Mouse (Mus musculus) cerebellum, postnatal 36 days (tissue): ENCODE measurements around the gene Neurl1a.

Source experiments
- DNase-seq, 2 experiments: peaks; one replicate each; pipeline ENCODE4 v3.0.0; 2021 to 2022; ENCODE audit warnings: mixed read lengths in 2 of 2

The Neurl1a gene

GRCm38 (mm10) chr19:47168223-47168622, 10.4 kb upstream of the Neurl1a start:
- DNase-seq, result no peak

- DNase-seq, result peak; percentile 86 to 92
Observed at GRCm38 (mm10) chr19:47168793-47169412, 9.7 kb upstream of the Neurl1a start.

DNA sequence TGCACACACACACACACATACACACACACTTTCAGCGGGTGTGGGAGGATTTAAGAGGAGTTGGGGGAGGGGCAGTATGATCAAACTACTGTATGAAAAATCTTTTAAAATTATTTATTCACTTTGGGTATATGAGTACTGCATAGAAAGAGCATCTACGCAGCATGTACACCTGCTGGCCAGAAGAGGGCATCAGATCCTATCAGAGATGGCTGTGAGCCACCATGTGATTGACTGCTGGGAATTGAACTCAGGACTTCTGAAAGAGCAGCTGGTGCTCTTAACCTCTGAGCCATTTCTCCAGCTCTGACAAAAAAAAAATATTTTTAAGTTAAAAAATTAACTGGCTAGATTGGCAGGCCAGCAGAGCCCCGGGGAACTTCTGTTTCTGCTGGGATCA, 4.1 kb upstream of the Neurl1a start:
- peak; percentile 37 to 54 for DNase-seq

DNA sequence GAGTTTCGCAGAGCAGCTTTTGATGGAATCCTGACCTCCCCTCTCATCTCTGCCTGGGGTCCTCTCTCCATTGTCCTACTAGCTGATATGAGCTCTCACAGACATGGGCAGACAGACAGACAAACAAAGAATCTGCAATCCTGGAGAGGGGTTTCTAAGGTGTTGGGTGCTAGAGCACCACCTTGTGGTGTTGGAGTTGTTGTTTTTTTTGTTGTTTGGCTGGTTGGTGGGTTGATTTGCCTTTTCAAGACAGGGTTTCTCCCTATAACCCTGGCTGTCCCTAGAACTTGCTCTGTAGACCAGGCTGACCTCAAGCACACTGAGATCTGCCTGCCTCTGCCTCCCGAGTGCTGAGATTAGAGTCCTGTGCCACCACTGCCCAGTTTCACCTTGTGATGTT, 3.1 kb upstream of the Neurl1a start:
- no peak for DNase-seq

- no peak for DNase-seq
Observed at GRCm38 (mm10) chr19:47176916-47177505, 1.6 kb upstream of the Neurl1a start.

DNA sequence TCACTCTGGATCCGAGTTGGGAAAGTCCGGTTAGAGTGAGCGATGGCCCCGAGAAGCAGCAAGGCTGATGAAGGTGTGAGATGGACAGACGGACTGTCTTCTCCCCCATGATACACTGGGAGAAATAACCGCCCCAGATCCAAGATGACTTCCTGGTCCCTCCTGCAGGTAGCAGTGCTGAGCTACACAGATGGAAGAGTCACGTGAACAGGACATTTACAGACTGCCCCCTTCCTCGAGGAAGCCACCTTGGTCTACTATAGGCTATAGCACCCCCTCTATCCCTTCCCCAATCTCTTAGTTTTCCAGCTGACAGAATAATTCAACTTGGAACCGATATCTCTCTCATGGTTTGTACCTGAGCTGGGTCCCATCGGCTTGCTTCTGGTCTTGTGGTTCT, 619 bp upstream of the Neurl1a start:
- DNase-seq, result peak; percentile 69 to 70

GRCm38 (mm10) chr19:47179272-47179809, 721 bp downstream of the Neurl1a start:
- peak; percentile 62 to 65 for DNase-seq

DNA sequence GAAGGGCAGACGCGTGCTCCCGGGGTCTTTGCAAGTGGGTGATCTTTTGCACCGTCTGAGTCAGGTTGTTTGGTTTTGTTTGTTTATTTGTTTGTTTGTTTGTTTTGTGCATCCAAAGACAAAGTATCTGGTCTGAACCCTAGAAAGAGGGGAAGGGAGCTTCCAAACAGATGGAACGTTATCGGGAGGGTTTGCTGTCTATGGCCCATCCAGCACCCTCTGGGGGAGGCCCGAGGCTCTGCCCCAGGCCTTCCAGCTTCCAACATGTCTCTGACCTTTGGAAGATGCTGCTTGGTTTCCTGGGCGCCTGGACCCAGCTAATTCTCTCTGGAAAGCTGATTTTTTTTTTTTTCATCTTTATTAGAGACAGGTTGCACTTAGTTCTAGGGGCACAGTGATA, 1.4 kb downstream of the Neurl1a start:
- DNase-seq, result peak; percentile 31 to 39

- no peak for DNase-seq
Observed at GRCm38 (mm10) chr19:47184221-47184620, 5.6 kb downstream of the Neurl1a start.

DNA sequence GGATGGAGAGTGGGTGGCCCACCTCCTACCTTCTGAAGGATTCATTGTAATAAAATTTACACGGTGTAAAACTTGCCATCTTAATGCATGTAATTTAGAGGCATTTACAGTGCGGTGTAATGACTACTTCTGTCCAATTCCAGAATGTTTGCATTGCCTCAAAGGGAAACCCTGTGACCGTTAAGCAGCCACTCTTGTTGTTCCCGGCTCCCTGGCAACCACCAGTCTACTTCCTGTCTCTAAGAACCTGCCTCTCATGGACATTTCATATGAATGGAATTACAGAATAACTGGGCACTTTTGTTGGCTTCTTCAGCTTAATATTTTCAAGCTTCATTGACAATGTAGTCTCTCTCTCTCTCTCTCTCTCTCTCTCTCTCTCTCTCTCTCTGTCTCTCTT, 6.1 kb downstream of the Neurl1a start:
- no peak for DNase-seq

DNA sequence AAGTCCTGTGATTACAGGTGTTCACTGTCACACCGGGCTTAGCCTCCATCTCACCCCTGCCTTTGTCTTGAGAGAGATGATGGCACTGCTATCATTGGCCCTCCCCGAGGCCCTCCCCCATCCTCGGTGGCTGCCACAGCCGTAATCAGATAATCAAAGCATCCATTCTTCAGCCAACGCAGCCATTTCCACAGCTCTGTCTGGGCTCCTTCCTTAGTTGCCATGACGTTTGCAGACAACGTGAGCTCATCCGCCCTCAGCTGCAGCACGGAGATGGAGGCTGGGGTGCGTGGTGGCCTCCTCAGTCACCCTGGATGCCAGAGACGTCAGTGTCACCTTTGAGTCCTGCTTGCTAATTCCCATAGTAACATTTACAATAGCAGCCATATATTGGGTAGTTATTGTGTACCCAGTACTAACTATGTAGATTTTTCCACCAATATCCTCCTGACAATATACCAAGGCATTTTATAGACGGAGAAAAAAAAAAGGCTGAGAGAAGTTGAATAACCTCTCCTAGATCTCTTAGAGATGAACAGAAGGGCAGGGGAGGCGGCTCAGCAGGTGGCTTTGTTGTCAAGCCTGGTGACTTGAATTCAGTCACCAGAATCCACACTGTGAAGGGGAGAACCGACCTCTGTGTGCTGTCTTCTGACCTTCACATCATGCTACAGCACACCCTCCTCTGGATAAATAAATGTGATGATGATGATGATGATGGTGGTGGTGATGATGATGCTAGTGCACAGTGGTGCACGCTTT, 8.1 kb downstream of the Neurl1a start:
- DNase-seq, result peak in 1 of 2 experiments; percentile 60

DNA sequence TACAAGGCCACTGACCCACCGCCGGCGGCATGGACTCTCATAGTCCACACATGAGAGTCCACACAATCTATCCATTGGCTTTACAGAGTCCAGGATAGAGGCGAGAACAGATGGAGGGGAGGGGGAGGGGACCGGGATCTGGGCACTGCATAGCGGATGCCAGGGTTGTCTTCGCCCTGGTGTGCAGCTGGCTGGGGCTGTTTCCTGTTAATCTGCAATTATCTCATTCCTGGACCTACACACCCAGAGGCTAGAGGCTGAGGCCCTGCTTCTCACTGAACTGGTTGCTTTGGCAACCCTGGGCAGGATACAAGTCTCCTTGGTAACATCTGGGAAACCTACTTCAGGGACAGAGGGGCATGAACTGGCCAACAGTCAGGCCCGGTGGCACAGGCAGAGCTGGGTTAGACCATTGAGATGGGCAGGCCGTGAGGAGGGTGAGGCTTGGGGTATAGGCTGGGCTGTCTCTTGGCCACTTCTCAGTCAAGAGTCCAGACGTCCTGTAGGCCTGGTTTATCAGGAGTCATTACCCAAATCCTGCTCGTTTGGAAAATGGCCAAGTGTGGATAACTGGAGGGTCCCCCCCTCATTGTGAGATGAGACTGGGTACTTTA, 10.0 kb downstream of the Neurl1a start:
- peak; percentile 63 to 75 for DNase-seq

- DNase-seq, result peak in 1 of 2 experiments; percentile 40
Observed at GRCm38 (mm10) chr19:47192158-47192557, 13.5 kb downstream of the Neurl1a start.

DNA sequence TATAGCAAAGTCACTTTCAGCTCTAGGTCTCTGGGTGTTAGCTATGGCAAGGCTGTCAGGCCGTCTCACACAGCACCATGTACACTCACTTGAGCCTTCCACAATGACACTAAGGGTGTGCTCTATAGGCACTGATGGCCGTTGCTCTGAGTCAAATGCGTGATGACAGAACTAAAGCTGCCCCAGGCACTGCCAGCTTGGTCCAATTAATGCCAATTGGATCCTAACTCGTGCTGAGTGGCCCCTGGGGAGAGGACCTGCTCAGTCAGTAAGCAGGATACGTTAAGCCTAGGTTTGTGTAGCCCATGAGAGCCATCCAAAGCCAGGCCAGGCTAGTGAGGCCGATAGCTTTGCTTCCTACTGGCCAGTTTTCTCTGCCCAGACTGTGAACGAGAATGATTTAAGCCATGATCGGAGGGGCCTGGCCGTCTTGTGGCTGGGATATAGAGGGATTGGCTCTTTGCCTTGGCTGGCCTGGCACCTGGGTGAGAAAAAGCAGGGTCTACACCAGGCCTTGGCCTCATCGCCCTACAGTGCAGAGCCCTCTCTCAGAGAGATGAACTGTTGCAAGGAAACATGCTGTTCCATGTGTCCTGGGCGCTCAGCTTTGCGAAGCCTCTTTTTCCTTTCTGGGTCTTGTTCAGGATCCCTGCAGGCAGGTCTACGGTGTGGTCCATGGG, 20.2 kb downstream of the Neurl1a start:
- no peak for DNase-seq

DNA sequence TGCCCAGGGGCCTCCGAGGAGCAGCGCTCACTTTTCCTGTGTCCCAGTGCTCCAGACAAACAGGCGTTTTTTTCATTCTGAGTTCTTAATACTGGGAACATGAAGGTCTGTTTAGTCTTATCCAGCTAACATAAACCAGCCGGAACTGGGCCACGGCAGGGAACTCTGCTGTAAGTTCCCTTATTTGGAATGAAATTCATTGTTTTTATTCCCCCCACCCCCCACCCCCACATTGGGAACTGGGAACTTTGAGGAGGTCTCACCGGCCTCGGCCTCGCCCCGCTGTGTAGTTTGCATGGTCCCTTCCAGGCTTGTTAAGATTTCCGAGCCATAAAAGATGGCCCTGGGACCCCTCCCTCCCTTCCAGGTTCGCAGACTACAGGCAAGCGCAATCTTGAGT, 23.4 kb downstream of the Neurl1a start:
- no peak for DNase-seq

DNA sequence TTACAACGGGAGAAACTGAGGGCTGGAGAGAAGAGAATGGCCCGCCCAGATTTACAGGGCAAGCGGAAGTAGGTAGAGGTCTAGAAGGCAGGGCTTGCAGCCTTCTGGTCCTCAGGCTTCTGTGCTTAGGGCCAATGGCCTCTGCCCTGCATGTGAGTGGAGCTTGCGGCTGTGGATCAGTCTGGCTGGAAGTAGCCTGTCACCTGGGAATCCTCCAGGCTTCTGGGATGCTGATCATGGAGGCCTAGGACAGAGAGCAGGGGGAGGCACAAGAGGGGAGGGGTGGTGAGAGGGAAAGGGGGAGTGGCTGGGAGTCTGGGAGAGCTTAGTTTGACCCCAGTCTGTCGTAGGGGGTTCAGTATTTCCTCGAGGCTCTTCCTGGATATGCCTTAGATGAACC, 23.8 kb downstream of the Neurl1a start:
- DNase-seq, result no peak

DNA sequence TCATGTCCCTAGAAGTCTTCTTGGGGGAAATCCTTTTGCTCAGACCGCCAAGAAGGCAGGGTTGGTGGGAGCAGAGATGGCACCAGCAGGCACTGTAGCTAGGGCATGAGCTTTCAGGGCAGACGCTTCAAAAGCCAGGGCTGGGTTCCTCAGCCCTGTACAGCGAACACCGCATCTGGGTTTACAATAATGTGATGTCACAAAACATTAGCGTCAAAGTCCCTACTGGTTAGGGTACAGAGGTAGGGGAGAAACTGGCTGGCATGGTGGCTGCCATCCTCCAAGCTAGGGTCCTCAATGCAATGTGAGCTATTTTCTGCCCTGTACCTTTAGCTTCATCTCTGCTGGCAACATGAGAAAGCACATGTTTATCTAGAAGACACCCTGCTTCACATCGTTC, 24.4 kb downstream of the Neurl1a start:
- DNase-seq, result no peak

- DNase-seq, result no peak
Observed at GRCm38 (mm10) chr19:47204653-47205052, 26.0 kb downstream of the Neurl1a start.

GRCm38 (mm10) chr19:47206126-47206525, 27.5 kb downstream of the Neurl1a start:
- DNase-seq, result no peak

GRCm38 (mm10) chr19:47210432-47210831, 31.8 kb downstream of the Neurl1a start:
- no peak for DNase-seq

DNA sequence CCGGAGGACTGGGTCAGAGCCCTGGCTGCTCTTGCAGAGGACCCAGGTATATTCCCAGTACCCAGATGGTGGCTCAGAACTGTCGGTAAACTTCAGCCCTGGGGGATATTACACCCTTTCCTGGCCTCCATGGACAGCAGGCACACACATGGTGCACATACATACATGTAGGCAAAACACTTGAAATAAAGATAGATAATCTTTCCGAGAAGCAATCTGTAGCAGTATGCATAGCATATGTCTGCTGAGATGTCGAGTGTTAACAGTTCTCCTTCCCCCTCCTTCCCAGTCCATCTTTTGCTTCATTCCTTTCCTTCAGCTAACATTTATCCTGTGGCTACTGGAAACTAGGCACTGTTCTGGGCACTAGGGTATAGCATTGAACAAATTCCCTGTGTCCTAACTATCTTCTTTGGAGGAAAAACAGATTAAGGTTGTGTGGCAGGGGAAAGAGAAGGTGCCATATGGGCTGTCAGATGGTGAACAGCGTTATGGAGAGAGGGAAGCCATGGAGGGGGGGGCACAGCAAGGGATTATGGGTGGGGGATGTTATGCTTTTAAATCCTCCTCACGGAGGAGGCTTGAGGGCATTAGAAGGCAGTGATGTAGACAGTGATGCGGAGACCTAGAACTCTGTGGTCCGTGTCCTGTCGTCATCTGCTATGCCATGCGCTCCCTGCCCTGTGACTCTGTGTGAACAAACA, 33.1 kb downstream of the Neurl1a start:
- DNase-seq, result peak; percentile 80 to 82

GRCm38 (mm10) chr19:47212401-47212800, 33.8 kb downstream of the Neurl1a start:
- DNase-seq, result peak in 1 of 2 experiments; percentile 46
